Mouse (Mus musculus): ENCODE results near the gene Neu1.
"Not testable (repeated sequence)": the region's sequence is repeated elsewhere in the genome, so short reads cannot be mapped to it uniquely, and the experiment has no call there.

The Neu1 gene

DNA sequence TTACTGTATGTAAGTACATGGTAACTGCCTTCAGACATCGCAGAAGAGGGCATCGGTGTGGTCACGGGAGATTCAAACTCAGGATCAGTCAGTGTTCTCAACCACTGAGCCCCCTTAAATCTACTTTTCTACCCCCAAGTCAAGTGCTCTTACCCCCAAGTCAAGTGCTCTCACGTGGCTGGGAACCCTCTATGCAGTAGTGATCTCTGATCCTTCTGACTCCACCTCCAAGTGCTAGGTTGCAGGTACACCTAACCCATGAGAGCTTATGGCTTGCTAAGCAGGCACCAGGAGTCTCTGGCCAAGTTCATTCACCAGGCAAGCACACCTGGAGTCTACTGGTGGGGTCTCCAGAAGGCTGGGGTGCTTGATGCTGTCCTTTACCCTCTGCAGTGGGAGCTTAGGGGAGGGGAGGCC is 18.5 kb downstream of the Neu1 start:
- no peak for DNase-seq

DNA sequence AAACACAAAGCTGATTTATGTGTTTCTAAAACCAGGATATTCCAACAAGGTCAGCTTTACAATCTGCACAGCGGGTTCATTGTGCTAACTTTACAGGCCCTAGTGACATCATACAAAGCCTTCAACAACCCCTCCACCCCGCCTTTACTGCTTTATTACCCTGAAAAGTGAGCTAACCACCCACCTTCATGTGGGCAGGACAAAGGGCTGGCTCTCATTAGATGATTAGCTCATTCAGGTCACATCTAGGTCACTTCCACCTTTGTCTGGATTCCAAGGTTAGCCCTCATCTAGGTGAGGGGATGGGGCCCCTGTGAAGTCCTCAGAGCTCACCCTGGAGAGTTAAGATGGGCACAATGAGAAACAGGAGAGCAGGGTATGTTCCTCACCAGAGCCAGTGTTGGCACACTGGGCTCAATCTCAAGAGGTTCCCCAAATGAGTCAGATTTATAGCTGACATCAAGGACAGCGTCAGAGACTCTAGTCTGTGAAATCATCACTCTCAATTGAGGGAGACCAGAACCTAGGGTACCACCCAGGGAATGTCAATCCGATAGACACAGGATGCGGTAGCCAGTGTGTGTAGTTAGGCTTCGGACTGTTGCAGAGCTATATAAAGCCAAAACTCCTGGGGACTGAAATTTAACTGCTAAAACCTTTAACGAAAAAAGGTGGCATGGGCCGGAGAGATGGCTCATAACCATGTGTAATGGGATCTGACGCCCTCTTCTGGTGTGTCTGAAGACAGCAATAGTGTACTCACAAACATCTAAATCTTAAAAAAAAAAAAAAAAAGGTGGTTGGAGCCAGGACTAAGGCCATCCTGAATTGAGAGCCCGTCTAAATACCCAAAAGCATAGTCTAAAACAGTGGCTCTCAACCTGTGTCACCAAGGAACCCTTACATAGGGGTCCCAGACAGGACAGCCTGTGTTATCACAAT is 19.7 kb downstream of the Neu1 start:
- no peak for DNase-seq

DNA sequence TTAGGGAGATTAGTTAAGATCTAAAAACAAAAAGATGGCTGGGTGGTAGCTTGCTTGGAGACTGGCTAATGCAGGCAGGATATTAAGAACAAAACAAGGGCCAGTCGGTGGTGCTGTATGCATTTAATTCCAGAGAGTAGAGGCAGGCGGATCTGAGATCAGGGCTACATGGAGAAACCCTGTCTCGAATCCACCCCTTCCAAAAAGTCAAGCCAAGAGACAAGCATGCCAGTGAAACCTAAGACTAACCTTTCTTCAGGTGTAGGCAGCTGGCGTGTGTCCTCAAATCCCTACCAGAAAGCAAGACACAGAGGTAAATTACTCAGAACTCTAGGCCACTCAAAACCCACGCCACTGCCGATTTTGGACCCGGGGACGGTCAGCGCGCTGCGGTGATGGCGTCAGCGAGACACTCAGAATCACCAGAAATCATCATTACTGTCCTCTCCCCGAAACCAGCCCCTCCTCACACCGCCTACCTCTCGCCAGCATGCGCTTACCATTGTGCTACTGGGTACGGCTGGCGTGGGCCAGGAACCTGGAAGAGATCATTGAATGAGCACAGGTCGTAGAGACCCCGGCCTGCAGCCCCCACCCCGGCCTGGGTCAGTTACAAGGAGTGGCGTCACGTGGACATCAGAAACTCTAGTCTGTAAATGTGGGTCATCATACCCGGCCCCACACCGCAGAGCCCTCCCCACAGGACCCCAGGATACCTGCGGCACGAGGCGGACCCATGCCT is 20.8 kb downstream of the Neu1 start:
- DNase-seq = peak; percentile 58

DNA sequence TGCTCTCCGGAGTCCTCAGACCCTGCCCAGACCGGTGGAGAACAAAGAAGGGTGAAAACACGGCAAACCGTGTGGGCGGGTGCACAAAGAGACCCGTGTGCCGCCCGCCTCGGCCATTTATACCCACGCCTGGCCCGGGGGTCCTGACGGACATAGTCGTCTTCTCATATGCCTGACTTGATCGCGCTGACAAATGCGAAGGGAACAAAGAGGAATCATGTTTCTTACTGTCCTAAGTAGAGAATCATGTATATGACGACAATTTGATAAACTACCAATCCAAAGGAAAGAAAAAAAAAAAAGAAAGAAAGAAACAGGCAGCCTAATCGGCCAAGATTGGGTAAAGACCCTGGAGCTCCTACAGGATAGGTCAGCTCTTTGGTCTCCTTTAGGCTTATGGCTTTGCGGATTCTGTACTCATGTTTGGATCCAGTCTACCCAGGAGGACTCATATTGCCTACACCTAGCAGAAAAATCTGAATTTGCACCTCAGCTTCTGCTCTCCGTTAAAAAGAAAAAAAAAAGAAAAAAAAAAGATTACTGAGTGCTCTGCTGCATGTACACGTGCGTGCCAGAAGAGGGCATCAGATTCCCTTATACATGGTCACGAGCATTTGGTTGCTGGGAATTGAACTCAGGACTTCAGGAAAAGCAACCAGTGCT is 21.5 kb downstream of the Neu1 start:
- peak; percentile 74 for DNase-seq

DNA sequence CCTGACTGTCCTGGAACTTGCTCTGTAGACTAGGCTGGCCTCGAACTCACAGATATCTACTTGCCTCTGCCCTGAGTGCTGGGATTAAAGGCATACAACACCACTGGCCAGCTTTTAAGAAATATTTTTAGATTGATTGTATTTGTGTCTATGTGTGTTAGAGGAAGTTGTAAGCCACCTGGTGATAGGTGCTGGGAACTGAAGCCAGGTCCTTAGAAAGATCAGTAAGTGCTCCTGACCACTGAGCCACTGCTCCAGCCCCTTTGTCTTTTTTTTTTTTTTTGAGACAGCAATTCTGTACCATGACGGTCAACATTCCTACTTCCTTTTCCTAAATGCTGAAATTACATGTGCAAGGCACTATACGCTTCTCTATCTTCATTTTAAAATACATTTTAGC is 22.2 kb downstream of the Neu1 start:
- no peak for DNase-seq

DNA sequence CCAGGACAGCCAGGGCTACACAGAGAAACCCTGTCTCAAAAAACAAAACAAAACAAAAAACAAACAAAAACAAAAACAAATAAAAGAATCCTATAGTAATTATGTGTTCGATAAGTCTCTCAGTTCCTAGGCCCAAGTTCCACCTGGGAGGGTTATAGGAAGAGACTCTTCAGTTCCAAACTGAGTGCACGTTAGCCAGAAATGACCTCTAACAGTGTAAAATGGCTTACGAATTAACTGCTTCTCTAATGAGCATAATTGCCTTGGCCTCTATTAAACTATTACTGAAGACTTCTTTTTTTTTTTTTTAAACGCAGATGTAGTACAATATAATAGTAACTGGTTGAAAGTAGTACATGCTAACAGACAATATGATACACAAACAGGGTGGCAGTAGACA is 22.9 kb downstream of the Neu1 start:
- DNase-seq = no peak

DNA sequence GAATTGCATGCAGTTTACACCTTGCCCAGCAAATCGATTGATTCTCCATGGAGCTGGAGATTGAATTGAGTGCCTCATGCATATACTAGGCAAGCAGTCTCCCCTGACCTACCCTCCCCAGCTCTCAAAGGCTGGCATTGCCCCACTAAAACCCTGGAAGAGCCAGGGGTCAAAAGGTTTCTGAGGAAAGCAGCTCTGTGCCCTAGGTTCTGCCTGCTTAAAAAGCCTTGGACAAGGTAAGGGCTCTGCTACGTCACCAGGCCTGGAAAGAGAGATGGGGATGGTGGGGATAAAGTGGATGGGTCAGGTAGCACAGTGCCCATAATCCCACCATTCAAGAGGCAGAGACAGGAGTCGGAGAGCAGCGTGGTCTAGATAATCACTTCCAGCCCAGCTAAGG is 23.8 kb downstream of the Neu1 start:
- no peak for DNase-seq

DNA sequence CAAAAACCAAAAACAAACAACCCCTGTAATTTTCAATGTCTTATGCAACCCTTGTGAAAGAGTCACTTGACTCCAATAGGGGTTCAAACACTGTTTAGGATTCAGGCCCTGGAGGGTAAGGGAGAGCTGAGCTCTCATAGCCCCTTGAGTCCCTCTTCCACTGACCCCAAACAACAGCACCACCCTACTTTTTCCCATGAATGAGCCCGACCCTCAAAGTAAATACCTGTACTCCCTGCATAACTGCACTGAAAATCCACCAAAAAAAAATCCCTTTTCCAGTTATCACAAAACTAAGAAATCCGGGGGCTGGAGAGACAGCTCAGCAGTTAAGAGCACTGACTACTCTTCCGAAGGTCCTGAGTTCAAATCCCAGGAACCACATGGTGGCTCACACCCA is 24.8 kb downstream of the Neu1 start:
- DNase-seq = no peak

DNA sequence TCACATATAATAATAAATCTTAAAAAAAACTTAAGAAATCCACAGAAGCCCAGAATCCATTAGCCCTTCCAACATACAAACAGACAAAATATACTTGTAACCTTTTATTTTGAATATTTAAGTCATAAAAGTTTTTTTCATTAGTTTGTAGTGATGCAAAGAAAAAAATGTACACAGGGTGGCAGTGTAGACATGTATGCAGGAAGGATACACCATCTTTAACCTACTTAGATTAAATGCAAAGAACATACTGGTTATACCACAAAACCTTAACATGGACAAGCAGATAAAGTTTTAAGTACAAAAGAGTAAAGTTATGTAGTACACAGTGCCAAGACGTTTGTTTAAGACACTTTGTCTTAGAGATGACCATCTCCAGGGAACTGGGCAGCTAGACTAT is 25.3 kb downstream of the Neu1 start:
- no peak for DNase-seq

DNA sequence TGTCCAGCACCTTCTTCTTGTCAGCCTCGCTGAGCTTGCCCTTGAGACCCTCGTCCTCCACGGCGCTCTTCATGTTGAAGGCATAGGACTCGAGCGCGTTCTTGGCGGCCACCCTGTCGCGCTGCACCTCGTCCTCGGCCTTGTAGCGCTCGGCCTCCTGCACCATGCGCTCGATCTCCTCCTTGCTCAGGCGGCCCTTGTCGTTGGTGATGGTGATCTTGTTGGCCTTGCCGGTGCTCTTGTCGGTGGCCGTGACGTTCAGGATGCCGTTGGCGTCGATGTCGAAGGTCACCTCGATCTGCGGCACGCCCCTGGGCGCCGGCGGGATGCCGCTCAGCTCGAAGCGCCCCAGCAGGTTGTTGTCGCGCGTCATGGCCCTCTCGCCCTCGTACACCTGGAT is 26.2 kb downstream of the Neu1 start:
- DNase-seq = not testable (repeated sequence)

DNA sequence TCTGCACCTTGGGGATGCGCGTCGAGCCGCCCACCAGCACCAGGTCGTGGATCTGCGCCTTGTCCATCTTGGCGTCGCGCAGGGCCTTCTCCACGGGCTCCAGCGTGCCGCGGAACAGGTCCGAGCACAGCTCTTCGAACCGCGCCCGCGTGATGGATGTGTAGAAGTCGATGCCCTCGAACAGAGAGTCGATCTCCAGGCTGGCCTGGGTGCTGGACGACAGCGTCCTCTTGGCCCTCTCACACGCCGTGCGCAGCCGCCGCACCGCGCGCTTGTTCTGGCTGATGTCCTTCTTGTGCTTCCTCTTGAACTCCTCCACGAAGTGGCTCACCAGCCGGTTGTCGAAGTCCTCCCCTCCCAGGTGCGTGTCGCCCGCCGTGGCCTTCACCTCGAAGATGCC is 26.9 kb downstream of the Neu1 start:
- not testable (repeated sequence) for DNase-seq

DNA sequence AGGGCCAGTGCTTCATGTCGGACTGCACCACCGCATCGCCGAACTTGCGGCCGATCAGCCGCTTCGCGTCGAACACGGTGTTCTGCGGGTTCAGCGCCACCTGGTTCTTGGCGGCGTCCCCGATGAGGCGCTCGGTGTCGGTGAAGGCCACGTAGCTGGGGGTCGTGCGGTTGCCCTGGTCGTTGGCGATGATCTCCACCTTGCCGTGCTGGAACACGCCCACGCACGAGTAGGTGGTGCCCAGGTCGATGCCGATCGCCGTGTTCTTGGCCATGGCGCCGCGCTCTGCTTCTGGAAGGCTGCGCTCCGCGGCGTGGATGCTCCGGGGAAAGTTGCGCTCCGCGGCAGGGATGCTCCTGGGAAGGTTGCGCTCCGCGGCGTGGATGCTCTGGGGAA is 27.7 kb downstream of the Neu1 start:
- DNase-seq = not testable (repeated sequence)

DNA sequence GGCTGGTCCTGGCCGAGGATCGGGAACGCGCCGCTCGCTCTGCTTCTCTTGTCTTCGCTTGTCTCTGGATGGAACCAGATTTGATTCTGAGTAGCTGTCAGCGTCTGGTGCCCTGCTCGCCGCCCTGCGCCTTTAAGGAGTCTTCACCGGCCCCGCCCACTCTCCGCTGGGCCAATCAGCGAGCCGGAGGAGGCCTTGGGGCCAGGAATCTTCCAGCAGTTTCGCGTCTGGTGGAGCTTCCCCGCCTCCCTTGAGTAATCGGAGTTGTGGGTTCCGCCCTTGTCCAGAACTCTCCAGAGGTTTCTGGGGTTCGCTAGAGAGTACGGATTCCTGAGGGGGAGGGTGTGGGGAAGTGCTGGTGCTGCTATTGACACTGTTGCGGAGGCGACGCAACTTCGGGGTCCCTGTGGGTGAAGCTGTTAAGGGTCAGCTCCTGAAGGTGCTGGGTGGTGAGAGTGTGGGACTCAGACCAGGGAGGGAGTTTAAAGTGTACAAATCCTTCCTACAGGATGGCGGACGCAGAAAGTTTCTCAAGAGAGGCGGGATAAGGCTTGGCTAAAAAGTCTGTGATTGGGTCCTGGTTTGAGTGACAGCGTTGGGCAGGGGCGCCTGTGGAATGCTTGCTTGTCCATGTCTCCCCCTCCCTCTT is 28.2 kb downstream of the Neu1 start, which contains the start of gene Hspa1b:
Gene Hspa1b (minus strand): TSS at position 109 of the 649 bp plus-strand sequence.
- DNase-seq = peak; percentile 69

DNA sequence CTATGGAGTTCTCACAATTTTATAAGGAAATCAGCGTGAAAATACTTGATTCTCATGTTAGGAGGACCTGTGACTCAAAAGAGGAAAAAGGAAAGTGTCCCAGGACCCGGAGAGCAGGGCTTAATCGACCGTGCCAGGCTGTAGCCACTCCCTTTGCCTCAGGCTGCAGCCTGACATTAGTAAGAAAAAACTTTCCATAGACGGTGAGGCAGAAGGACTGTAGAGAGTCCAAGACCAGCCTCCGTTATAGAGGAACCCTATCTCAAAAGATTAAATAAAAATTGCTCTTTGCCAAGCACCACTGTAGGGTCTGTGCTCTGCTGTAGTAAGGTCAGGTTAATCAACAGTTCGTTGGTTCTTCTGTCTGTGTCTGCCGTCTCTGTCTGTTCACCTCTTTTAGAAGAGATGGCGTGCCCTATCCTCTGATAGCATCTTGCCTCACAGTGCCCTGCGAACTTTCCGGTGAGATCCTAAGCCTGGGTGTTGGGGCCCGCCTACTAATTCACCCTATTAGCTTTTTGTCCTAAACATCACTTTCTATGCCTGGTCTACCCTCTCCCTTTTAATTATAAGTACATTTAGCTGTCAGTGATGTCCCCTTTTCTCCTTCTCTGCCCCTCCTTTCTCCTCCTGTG is 28.9 kb downstream of the Neu1 start:
- no peak for DNase-seq

DNA sequence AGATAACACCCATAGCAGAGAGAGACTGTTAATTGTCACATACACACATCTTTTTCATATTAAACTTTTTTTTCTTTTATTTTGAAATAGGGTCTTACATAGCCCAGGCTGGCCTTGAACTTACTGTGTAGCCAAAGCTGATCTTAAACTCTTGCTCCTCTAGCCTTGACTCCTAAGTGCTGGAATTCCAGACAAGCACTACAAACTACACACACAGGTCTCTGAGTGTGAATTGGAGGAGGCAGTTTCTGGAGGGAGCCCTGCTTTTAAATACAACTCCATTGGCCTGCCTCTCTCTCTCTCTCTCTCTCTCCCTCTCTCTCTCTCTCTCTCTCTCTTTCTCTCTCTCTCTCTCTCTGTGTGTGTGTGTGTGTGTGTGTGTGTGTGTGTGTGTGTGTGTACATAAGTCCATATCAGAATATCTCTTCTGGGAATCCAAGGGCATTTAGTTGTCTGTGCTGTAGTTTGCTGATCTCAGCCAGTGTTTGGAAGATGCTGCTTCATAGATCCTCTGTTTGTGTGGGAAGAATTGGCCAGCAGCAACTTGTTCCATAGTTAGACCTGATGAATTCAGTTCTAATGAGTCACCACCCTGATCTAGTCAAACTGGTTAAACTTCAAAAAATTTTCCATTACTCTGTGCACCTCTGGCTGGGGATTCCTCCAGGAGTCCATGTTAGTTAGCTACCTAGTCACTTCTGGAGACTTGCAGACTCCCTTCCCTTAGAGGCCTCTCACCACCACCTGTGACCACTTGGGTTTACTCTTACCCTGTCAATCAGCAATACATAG is 29.8 kb downstream of the Neu1 start:
- DNase-seq = no peak

DNA sequence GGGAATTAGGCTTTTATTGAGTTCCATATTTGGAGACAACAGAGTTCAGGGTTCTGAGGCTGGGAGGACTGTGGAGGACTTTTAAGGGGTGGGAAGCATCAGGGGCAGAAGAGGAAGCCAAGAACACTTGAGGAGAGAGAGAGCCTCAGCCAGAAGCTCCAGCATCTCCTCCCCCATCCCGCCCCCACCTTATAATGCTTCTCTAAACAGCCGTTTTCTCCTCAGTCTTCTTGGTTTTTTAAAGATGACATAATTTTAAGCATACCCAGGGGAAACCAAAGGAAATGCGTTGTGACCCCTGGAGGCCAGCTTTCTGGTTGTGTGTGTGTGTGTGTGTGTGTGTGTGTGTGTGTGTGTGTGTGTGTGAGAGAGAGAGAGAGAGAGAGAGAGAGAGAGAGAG is 31.1 kb downstream of the Neu1 start:
- no peak for DNase-seq

DNA sequence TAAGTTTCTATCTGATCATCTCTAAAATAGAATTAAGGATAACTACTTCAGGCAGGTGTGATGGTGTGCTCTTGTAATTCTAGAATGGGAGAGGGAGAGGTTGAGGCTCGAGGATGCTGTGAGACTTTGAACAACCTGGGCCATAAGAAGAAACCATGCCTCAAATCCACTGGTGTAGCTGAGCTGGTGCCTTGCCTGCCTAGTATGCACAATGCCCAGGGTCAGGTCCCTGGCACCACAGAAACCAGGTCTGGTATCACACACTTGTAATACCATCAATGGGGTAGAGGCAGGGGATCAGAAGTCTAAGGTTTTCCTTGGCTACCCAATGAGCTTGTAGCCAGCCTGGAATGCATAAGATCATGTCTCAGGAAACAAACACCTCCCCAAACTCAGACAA is 31.8 kb downstream of the Neu1 start:
- DNase-seq = no peak

DNA sequence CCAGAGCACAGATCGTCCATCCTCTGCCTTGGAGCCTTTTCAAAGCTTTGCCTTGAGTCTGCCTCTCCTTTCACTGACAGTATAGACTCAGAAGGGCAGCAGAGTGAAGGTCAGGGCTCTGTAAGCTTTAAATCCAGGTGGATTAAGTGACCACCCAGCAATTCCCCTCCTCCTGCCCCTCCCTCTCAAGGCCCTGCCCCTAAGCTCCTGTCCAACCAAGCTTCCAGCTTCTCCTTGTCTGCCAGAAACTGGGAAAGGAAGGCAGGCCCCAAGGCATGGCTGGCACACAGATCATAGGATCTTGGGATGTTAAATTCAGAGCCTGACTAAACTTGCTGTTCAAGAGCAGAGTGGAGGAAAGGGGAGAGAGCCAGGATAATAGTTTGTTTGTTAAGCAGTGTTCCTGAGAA is 33.6 kb downstream of the Neu1 start:
- no peak for DNase-seq

DNA sequence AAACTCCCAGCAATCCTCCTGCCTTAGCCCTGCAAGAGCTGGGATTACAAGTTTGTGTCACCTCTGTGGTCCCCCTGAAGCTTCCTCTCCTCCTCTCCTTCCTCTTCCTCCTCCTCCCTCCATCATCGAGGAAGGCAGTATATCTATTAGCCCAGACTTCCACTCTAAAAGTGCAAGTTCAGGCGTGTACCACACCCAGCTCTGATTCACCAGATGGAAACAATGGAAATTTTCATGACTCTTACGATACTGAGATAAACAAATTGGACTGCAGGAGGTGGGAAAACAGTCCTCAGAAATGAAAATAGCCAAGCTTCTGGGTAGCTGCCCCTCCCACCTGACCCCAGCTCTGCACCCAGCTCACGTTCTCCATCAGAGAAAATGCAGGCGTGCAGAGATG is 34.6 kb downstream of the Neu1 start:
- DNase-seq = no peak

DNA sequence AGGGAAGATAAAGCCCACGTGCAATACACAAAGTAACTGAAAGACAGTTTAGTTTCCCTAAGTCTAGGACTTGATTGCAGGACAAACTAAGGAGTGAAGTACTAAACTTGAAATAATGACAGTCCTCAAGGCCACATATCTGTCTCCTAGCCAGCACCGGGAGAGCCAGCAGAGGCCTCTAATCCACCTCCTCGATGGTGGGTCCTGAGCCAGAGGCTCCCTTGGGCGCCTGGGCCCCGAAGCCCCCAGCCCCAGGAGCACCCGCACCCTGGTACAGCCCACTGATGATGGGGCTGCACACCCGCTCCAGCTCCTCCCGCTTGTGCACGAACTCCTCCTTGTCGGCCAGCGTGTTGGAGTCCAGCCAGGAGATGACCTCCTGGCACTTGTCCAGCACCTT is 38.8 kb downstream of the Neu1 start, which contains the start of gene Gm20481:
Gene Gm20481 (plus strand): TSS at position 91 of the 400 bp plus-strand sequence.
- DNase-seq = not testable (repeated sequence)

DNA sequence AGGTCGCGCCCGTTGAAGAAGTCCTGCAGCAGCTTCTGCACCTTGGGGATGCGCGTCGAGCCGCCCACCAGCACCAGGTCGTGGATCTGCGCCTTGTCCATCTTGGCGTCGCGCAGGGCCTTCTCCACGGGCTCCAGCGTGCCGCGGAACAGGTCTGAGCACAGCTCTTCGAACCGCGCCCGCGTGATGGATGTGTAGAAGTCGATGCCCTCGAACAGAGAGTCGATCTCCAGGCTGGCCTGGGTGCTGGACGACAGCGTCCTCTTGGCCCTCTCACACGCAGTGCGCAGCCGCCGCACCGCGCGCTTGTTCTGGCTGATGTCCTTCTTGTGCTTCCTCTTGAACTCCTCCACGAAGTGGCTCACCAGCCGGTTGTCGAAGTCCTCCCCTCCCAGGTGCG is 39.8 kb downstream of the Neu1 start:
- not testable (repeated sequence) for DNase-seq

DNA sequence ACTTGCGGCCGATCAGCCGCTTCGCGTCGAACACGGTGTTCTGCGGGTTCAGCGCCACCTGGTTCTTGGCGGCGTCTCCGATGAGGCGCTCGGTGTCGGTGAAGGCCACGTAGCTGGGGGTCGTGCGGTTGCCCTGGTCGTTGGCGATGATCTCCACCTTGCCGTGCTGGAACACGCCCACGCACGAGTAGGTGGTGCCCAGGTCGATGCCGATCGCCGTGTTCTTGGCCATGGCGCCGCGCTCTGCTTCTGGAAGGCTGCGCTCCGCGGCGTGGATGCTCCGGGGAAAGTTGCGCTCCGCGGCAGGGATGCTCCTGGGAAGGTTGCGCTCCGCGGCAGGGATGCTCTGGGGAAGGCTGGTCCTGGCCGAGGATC is 40.6 kb downstream of the Neu1 start:
- not testable (repeated sequence) for DNase-seq
